Mouse (Mus musculus) thymus, postnatal 36 days (tissue): Measurements from ENCODE around the gene Sh3rf3.

Experiments used
- DNase-seq, 2 experiments: peaks; one replicate each; pipeline ENCODE4 v3.0.0; 2022; ENCODE audit warnings: mixed read lengths in 2 of 2

Sh3rf3 gene

DNA sequence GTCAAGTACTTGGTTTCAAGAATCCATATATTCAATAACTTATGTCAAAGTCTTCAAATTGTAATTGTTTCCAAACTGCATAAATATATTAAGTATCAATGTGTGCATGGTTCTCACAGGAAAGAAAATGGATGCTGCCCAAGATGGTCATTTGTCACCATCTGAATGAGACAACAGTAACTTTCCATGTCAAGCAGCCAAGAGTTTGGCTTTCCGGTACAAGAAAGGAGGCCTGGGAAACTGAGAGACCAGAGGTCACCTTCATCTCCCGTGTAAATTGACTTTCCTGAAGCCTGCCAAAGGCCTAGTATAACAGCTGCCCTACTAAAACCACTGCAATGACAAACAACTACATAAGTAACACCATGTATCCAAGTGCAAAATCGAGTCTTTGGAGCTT is 369.1 kb downstream of the Sh3rf3 start:
- no peak for DNase-seq
